Mouse (Mus musculus): ENCODE results near the gene Nudt2. TPM values are rescaled to one million over a fixed set of nuclear protein-coding genes. Genes with fewer than 3 reads are reported as not detected.

Nudt2 gene
- polyA plus RNA-seq, 1 experiment from 2014 or later, result 16.9 TPM

GRCm38 (mm10) chr4:41468396-41469080, 3.6 kb downstream of the Nudt2 start:
- Histone ChIP-seq H3K9ac (ENCODE audit: low read depth, low read length) (no peak overlapping the region), H3K36me3 (ENCODE audit: control insufficient read depth, insufficient read depth) (no peaks in the 10 kb centered on the region), H3K27me3 (ENCODE audit: control insufficient read depth, insufficient read depth, low read depth, low read length) (no peaks in the 10 kb centered on the region), H3K4me1 (ENCODE audit: control insufficient read depth, low read depth, low read length) (peaks cover 5% of the 10 kb centered on the region; the same call in 1 of the 2 replicates), H3K27ac (ENCODE audit: low read length) (no peak overlapping the region), H3K4me3 (ENCODE audit: low read depth, low read length) (no peak overlapping the region), H3K9me3 (replicated peaks; ENCODE audit: control insufficient read depth, low read length) (no peaks in the 10 kb centered on the region), H3K4me2 (ENCODE audit: low read depth, low read length) (no peak overlapping the region)
- ATAC-seq (ENCODE audit: low read depth), result no peak
- 49% methylated on average over 17 of the region's 17 CpGs for WGBS (ENCODE audit: insufficient replicate concordance)

DNA sequence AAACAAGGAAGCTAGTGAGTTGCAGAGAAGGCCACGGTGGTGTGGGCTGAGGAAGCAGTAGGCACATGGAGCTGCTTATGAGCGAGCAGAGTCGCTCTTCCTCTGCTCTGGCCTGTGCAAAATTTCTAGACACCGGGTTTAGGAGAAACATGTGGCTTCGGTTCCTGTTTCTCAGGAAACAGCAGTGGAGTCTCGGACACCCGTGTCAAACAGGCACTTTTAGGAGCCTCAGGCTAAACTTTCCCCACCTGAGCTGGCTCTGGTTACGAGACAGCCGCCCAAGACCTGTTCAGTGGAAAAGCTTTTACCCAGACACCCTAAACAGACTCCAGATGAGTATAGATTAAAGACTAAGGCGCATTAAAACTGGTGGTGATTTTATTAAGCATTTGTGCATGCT, 4.2 kb downstream of the Nudt2 start:
- no peak overlapping the region for H3K27ac ChIP-seq (ENCODE audit: low read length)
- no peak overlapping the region for H3K4me3 ChIP-seq (ENCODE audit: low read depth, low read length)
- no peaks in the 10 kb centered on the region for H3K27me3 ChIP-seq (ENCODE audit: control insufficient read depth, insufficient read depth, low read depth, low read length)
- H3K4me2 ChIP-seq (ENCODE audit: low read depth, low read length), result no peak overlapping the region
- no peak for ATAC-seq (ENCODE audit: low read depth)
- 47% methylated on average over 10 of the region's 10 CpGs for WGBS (ENCODE audit: insufficient replicate concordance)
- no peak overlapping the region for H3K9ac ChIP-seq (ENCODE audit: low read depth, low read length)
- H3K9me3 ChIP-seq (replicated peaks; ENCODE audit: control insufficient read depth, low read length), result no peaks in the 10 kb centered on the region
- H3K36me3 ChIP-seq (ENCODE audit: control insufficient read depth, insufficient read depth), result no peaks in the 10 kb centered on the region
- H3K4me1 ChIP-seq (ENCODE audit: control insufficient read depth, low read depth, low read length), result no peaks in the 10 kb centered on the region

DNA sequence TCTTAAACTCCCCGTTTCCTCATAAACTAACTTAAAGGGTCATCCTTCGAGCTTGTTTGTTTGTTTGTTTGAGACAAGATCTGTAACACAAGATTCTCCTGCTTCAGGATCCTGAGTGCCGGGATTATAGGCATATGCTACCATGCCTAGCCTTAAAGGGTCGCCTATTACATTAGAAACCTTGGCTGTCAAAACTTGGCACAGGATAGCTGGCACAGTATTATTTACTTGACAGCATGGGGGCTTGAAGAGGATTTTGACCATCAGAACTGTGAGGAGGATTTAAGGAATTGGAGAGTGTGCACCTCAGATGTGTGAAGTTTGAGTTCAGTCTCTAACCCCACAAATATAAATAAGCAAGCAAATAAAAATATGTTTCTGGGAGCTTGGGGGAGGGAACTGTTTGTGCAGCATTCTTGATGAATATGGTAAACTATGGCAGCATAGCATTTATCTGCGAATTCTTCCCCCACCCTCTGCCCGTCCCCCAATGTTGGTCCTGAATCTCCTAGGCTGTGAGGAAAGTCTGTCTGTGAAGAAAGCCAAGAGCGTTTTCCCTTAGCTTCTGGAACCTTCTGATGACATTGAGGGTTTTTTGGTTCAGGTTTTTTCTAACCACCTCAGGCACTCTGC, 5.2 kb downstream of the Nudt2 start:
- 55% methylated on average over 7 of the region's 7 CpGs for WGBS (ENCODE audit: insufficient replicate concordance)
- H3K4me2 ChIP-seq (ENCODE audit: low read depth, low read length), result no peak overlapping the region
- H3K36me3 ChIP-seq (ENCODE audit: control insufficient read depth, insufficient read depth), result no peaks in the 10 kb centered on the region
- no peaks in the 10 kb centered on the region for H3K27me3 ChIP-seq (ENCODE audit: control insufficient read depth, insufficient read depth, low read depth, low read length)
- no peaks in the 10 kb centered on the region for H3K4me1 ChIP-seq (ENCODE audit: control insufficient read depth, low read depth, low read length)
- no peaks in the 10 kb centered on the region for H3K9me3 ChIP-seq (replicated peaks; ENCODE audit: control insufficient read depth, low read length)
- H3K4me3 ChIP-seq (ENCODE audit: low read depth, low read length), result no peak overlapping the region
- H3K27ac ChIP-seq (ENCODE audit: low read length), result no peak overlapping the region
- no peak for ATAC-seq (ENCODE audit: low read depth)
- no peak overlapping the region for H3K9ac ChIP-seq (ENCODE audit: low read depth, low read length)

DNA sequence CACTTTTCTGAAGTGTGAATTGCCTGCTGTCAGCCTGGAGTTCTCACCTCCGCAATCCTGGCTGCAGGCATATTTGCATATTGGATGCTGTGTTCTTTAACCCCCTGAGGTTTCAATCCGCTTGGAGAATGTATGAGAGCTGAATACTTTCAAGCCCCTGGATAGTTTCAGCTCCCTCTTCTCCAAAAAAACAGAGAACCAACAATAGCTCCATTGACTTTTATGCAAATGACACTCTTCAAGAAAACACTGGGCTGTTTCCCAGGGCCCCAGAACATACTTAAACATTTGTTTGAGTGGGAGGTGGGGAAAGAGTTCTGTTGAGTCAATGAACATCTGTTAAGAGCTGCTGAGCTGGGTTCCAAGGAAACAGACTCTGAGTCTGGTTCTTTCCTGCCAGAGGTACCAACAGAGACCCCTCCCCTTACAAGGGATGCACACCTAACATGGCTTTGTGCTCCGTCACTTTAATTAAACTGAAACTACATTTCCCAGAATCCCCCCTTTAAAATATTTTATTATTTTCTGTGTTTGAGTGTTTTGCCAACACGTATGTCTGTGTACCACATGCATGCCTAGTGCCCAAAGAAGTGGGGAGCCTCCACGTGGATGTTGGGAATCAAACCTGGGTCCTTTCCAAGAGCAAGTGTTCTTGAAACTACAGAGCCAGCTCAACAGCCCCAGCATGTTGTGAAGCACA, 5.9 kb downstream of the Nudt2 start:
- no peak overlapping the region for H3K4me3 ChIP-seq (ENCODE audit: low read depth, low read length)
- no peaks in the 10 kb centered on the region for H3K36me3 ChIP-seq (ENCODE audit: control insufficient read depth, insufficient read depth)
- no peak for ATAC-seq (ENCODE audit: low read depth)
- no peaks in the 10 kb centered on the region for H3K4me1 ChIP-seq (ENCODE audit: control insufficient read depth, low read depth, low read length)
- no peak overlapping the region for H3K4me2 ChIP-seq (ENCODE audit: low read depth, low read length)
- no peak overlapping the region for H3K27ac ChIP-seq (ENCODE audit: low read length)
- H3K9ac ChIP-seq (ENCODE audit: low read depth, low read length), result no peak overlapping the region
- H3K9me3 ChIP-seq (replicated peaks; ENCODE audit: control insufficient read depth, low read length), result no peaks in the 10 kb centered on the region
- H3K27me3 ChIP-seq (ENCODE audit: control insufficient read depth, insufficient read depth, low read depth, low read length), result no peaks in the 10 kb centered on the region
- 57% methylated on average over 5 of the region's 5 CpGs for WGBS (ENCODE audit: insufficient replicate concordance)

DNA sequence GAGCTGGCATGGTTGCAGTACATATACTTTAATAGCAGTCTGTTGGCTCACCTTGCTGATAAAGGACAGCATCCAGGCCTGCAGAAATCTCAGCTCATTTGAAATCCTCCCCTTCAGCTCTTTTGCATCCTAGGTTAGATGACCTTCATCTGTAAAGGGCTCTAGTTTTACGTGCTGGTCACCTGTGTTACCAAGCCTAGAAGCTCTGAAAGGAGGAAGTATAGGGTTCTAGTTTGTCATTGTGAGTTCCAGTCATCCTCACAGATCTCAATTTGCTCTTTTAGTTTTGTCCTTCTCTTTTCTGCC, 6.4 kb downstream of the Nudt2 start:
- 71% methylated on average over 1 of the region's 1 CpGs for WGBS (ENCODE audit: insufficient replicate concordance)
- no peaks in the 10 kb centered on the region for H3K27me3 ChIP-seq (ENCODE audit: control insufficient read depth, insufficient read depth, low read depth, low read length)

GRCm38 (mm10) chr4:41477648-41478160, 12.8 kb downstream of the Nudt2 start:
- no peak overlapping the region for H3K9ac ChIP-seq (ENCODE audit: low read depth, low read length)
- no peak overlapping the region for H3K4me2 ChIP-seq (ENCODE audit: low read depth, low read length)
- H3K27ac ChIP-seq (ENCODE audit: low read length), result no peak overlapping the region
- no peak for ATAC-seq (ENCODE audit: low read depth)
- H3K27me3 ChIP-seq (ENCODE audit: control insufficient read depth, insufficient read depth, low read depth, low read length), result no peaks in the 10 kb centered on the region
- no peaks in the 10 kb centered on the region for H3K9me3 ChIP-seq (replicated peaks; ENCODE audit: control insufficient read depth, low read length)
- 0 out of 2 replicates have a peak, but pooled peaks cover 3% of the 10 kb centered on the region for H3K36me3 ChIP-seq (ENCODE audit: control insufficient read depth, insufficient read depth)
- H3K4me1 ChIP-seq (ENCODE audit: control insufficient read depth, low read depth, low read length), result no peaks in the 10 kb centered on the region
- no peak overlapping the region for H3K4me3 ChIP-seq (ENCODE audit: low read depth, low read length)
- WGBS (ENCODE audit: insufficient replicate concordance), result 79% methylated on average over 9 of the region's 9 CpGs

More for the DNA sequence above, 6.4 kb downstream of the Nudt2 start:
- Histone ChIP-seq H3K4me2 (ENCODE audit: low read depth, low read length) (no peak overlapping the region), H3K4me3 (ENCODE audit: low read depth, low read length) (no peak overlapping the region), H3K9me3 (replicated peaks; ENCODE audit: control insufficient read depth, low read length) (no peaks in the 10 kb centered on the region), H3K4me1 (ENCODE audit: control insufficient read depth, low read depth, low read length) (no peaks in the 10 kb centered on the region), H3K9ac (ENCODE audit: low read depth, low read length) (no peak overlapping the region), H3K36me3 (ENCODE audit: control insufficient read depth, insufficient read depth) (no peaks in the 10 kb centered on the region), H3K27ac (ENCODE audit: low read length) (no peak overlapping the region)
- ATAC-seq (ENCODE audit: low read depth), result no peak

- Histone ChIP-seq H3K4me1 (ENCODE audit: control insufficient read depth, low read depth, low read length) (no peaks in the 10 kb centered on the region), H3K4me3 (ENCODE audit: low read depth, low read length) (no peak overlapping the region), H3K27me3 (ENCODE audit: control insufficient read depth, insufficient read depth, low read depth, low read length) (no peaks in the 10 kb centered on the region), H3K9ac (ENCODE audit: low read depth, low read length) (no peak overlapping the region), H3K27ac (ENCODE audit: low read length) (no peak overlapping the region), H3K9me3 (replicated peaks; ENCODE audit: control insufficient read depth, low read length) (no peaks in the 10 kb centered on the region), H3K4me2 (ENCODE audit: low read depth, low read length) (no peak overlapping the region), H3K36me3 (ENCODE audit: control insufficient read depth, insufficient read depth) (0 out of 2 replicates have a peak, but pooled peaks cover 3% of the 10 kb centered on the region)
- WGBS (ENCODE audit: insufficient replicate concordance), result 61% methylated on average over 4 of the region's 4 CpGs
- ATAC-seq (ENCODE audit: low read depth), result no peak
Measured at GRCm38 (mm10) chr4:41478751-41479455, 14.0 kb downstream of the Nudt2 start.

- ATAC-seq (ENCODE audit: low read depth), result no peak
- Histone ChIP-seq H3K4me3 (ENCODE audit: low read depth, low read length) (no peak overlapping the region), H3K9me3 (replicated peaks; ENCODE audit: control insufficient read depth, low read length) (no peaks in the 10 kb centered on the region), H3K4me2 (ENCODE audit: low read depth, low read length) (no peak overlapping the region), H3K36me3 (ENCODE audit: control insufficient read depth, insufficient read depth) (0 out of 2 replicates have a peak, but pooled peaks cover 3% of the 10 kb centered on the region), H3K27ac (ENCODE audit: low read length) (no peak overlapping the region), H3K27me3 (ENCODE audit: control insufficient read depth, insufficient read depth, low read depth, low read length) (no peaks in the 10 kb centered on the region), H3K9ac (ENCODE audit: low read depth, low read length) (no peak overlapping the region), H3K4me1 (ENCODE audit: control insufficient read depth, low read depth, low read length) (no peaks in the 10 kb centered on the region)
- 63% methylated on average over 1 of the region's 1 CpGs for WGBS (ENCODE audit: insufficient replicate concordance)
Measured at GRCm38 (mm10) chr4:41479456-41479804, 14.5 kb downstream of the Nudt2 start.

Data from liver, embryonic 16.5 days (tissue).